Mouse (Mus musculus) gastrocnemius, adult 8-10 months (tissue): Measurements from ENCODE around the gene Selenom. TPM values are rescaled to one million over a fixed set of nuclear protein-coding genes. Genes with fewer than 3 reads are reported as not detected.

ENCODE experiments used
- DNase-seq, 2 experiments: peaks; one replicate each; pipeline ENCODE4 v3.0.0; 2022; ENCODE audit warnings: low spot score in 2 of 2
- total RNA-seq, 4 experiments: library from RNA; stranded (reverse); gene quantifications; 2 replicates each; pipeline ENCODE4 v1.2.4; 2022

Selenom gene
- total RNA-seq, 4 experiments from 2014 or later = 8.9 to 17.6 (median 13.5) TPM

GRCm38 (mm10) chr11:3513291-3513690 is 1.2 kb upstream of the Selenom start:
- no peak for DNase-seq

- no peak for DNase-seq
Measured at GRCm38 (mm10) chr11:3515216-3515615, 732 bp downstream of the Selenom start.

- no peak for DNase-seq
Measured at GRCm38 (mm10) chr11:3515637-3516036, 1.2 kb downstream of the Selenom start.

- no peak for DNase-seq
Measured at GRCm38 (mm10) chr11:3516121-3516520, 1.6 kb downstream of the Selenom start.

GRCm38 (mm10) chr11:3516859-3517845 is 2.7 kb downstream of the Selenom start:
- DNase-seq = no peak

- DNase-seq = no peak
Measured at GRCm38 (mm10) chr11:3517846-3518732, 3.6 kb downstream of the Selenom start.

GRCm38 (mm10) chr11:3519051-3519726 is 4.7 kb downstream of the Selenom start:
- DNase-seq = no peak

GRCm38 (mm10) chr11:3519756-3520398 is 5.4 kb downstream of the Selenom start:
- DNase-seq = no peak

- DNase-seq = no peak
Measured at GRCm38 (mm10) chr11:3520919-3521318, 6.4 kb downstream of the Selenom start.

GRCm38 (mm10) chr11:3521339-3522224 is 7.1 kb downstream of the Selenom start:
- DNase-seq = no peak

- no peak for DNase-seq
Measured at GRCm38 (mm10) chr11:3522285-3523000, 8.0 kb downstream of the Selenom start.

GRCm38 (mm10) chr11:3523840-3524582 is 9.5 kb downstream of the Selenom start:
- no peak for DNase-seq

GRCm38 (mm10) chr11:3525560-3525959 is 11.1 kb downstream of the Selenom start:
- DNase-seq = no peak

- no peak for DNase-seq
Measured at GRCm38 (mm10) chr11:3526207-3526606, 11.7 kb downstream of the Selenom start.

GRCm38 (mm10) chr11:3526979-3527738 is 12.7 kb downstream of the Selenom start:
- peak; percentile 79 to 85 for DNase-seq

GRCm38 (mm10) chr11:3527766-3528165 is 13.3 kb downstream of the Selenom start:
- peak; percentile 76 to 83 for DNase-seq

GRCm38 (mm10) chr11:3528208-3528607 is 13.7 kb downstream of the Selenom start:
- no peak for DNase-seq
